Mouse (Mus musculus) layer of hippocampus, adult 9-10 months (tissue): ENCODE data around the gene Ndufaf3.

Experiments used
- DNase-seq: peaks from one replicate; pipeline ENCODE4 v3.0.0; 2022; ENCODE audit warnings: low spot score

Gene Ndufaf3

GRCm38 (mm10) chr9:108517931-108518332 is 49.3 kb downstream of the Ndufaf3 start:
- peak; percentile 12 for DNase-seq

- DNase-seq = peak; percentile 39
These were observed 49.8 kb downstream of the Ndufaf3 start for GRCm38 (mm10) chr9:108517253-108517930.

- peak; percentile 90 for DNase-seq
These were observed 50.6 kb downstream of the Ndufaf3 start, which contains the start of gene Qrich1 for GRCm38 (mm10) chr9:108516380-108517251. TSS of gene Qrich1 (plus strand) at chr9:108516806.
